Mouse (Mus musculus) embryo, embryonic 11 days (tissue): ENCODE results near the gene Lexm.

ENCODE experiments used
- DNase-seq: peaks from one replicate; pipeline ENCODE4 v3.0.0-alpha.2; 2015

The Lexm gene

DNA sequence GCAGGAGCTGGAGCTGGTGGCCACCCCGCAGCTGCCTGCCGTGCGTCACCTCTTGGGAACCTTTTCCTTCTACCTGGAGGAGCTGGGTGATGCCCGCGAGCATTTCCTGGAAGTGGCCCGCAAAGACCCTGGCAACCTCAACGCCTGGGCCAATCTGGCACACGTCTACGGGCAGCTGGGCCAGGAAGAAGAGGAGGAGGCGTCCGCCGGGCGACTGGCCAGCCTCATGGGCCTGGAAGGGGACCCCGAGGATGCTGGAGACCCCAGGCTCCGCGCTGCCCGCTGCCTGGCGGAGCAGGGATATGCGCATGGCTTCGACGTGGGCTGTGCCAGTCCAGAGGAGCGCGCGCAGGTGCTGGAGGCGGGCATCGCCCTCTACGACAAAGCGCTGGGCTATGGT, 5.7 kb upstream of the Lexm start:
- DNase-seq, result no peak

DNA sequence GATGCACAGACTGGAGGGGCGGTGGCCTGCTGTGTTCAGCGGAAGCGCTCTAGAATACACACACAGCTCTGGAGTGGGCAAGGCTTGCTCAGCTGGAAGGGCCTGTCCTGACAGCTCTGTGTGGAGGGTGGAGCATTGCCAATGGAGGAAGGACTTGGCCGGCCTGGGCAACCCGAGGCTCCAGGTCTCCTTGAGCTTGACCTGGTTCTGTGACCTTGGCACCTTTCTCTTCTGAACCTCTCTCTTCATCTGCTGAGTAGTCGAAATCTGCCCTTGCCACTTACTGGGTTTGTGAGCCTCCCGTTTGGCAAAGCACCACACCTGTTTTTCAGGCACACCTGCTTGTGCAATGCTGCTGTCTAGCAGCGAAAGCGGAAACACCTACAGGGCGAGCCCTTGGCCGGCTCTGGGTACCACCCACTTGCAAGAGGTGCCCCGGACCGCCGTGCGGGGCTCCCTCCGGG, 5.0 kb upstream of the Lexm start, which contains the start of gene Ttc22:
Gene Ttc22, plus strand, starts transcription at position 403 of the 464 bp plus-strand sequence.
- no peak for DNase-seq

DNA sequence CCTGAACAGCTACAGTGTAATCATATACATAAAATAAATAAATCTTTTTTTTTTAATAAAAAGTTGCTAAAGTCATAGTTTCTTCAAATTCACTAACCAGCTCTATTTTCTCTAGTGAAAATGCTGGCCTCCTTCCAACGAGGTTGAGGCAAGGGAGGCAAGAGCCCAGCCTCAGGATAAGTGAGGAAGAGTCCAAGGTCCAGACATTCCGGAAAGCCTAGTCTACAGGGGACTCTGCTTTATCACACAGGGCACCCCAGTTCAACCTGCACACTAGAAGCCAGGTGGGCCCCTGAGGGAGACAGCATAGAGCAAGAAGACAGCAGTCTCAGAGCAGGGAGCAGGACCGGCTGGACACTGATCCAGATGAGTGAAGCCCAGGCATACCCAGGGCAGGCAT, 4.4 kb upstream of the Lexm start:
- DNase-seq, result no peak

DNA sequence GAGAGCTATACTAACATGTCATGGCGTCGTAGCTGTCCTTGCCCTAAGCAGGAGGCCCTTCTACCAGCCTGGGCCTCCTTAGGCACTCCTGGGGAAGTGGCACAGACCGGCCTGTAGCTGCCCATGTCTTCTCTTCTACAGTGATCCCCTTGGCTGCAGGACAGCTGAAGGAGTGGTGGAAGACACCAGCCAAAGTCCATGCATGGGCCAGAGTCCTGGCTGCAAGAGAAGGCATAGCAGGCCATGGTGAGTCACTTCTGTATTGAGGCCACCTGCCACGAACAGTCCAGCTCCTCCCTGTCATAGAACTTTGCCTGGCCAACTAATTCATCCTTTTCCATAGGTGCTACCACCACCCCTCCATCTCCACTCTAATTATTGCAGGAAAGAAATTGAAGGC, 1.9 kb upstream of the Lexm start:
- DNase-seq, result no peak

DNA sequence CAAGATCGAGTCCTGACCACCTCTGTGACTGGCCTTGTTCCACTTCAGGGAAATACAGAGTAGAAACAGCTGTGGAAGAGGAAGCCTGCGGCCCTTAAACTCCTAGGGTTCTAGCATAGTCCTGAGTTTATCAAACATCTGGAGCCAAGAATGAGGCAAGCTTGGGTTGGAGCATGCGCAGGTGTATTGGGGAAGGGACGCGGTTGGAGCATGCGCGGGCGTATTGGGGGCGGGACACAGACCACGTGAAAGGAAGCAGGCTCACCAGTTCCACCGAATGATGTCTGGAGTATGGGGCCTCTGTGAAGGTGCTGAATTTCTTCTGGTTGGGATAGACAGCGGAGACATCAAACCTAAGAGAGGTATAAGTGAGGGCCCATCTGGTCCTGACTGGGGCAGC, 1.4 kb downstream of the Lexm start:
- DNase-seq, result no peak

DNA sequence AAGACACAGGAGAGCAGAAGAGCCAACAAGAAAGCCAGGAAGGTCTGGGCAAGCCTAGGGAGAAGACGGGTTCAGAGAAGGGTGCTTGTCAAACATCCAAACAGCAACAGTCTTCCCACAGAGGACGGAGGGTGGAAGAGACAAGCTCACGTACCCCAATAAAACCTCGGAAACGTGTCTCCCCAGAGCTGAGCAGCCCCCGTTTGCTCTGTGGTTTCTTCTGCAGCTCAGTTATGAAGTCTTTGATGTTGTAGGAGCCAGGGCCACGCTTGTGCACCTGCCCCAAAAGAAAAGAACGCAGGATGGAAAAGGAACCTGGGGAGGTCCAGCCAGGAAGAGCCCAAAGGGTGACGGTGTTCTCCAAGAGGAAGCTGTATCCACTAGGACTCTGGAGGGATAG, 2.2 kb downstream of the Lexm start:
- no peak for DNase-seq

DNA sequence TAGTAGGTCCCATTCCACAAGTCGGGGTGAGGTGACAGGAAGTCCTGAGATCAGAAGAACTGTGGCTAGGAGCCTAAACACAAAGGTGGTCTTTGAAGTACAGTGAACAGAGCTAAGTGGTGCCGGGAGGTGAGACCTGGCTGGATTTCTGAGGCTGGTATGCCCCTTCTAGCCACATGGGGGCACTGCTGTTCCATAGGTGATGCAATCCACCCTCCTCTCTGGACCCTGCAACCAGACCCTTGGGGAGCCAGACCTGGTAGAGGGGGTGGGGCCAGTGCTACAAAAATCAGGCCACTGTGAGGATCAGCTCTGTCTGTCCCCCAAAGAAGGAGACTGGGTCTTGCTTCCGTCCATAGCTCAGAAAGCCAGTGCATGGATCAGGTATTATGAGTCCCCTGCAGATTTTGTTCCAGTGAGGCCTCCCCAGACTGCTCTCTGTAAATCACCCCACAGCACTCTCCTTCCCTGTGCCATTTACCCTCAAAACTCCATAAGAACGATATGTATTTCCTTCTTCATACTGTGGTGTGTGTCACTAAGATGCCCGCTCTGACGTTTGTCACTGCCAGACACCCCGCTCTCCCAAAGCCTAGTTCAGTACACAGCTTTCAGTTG, 2.8 kb downstream of the Lexm start:
- peak; percentile 85 for DNase-seq

DNA sequence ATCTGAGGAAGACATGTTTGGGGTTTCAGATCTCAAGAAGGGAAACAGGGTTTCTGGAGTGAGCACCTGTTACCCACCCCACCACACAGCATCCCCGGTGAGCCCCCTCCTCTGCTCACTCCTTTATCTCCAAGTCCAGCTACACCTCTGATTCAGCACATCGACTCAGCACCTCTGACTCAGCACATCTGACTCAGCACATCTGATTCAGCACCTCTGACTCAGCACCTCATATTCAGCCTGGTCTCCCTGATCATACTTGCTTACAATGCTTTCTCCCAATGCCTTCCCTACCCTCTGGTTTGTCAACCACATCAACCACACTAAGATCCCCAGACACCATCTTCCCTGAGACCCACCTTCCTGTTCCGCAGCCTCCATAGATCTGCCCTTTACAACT, 3.5 kb downstream of the Lexm start:
- DNase-seq, result no peak

DNA sequence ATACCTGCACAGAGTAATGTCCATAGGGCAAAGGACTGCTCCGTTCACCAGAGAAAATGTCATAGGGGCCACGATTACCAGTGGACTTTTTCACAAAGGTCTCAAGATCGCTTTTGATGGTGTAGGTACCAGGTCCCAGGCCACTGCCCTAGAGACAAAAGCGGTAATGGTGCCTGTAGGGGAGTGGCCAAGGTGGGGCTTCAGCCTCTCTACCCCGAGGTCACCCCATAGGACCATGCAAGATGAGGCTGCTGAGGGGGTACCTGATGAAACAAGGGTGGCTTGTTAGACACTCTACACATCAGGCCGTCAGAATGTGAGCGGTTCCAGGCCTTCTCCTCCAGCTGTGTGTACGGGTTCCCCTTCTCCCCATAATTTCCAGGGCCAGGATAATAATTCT, 3.9 kb downstream of the Lexm start:
- DNase-seq, result no peak

DNA sequence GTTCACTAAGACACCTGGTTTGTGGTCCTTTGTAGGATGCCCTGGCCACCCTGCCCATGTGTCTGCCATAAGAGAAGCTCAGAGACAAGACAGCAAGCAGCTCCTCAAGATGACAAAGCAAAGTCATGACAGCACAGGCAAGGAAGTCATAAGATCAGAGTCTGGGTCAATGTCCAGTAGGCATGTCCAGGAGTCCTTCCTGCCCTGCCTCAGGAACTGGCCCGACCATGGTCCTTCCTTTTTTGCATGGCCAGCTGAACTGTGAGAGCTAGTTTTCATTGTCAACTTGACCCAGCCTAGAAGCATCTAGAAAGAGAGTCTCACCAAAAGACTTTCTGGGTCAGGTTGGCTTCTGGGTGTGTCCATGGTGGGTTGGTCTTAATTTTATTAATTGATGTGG, 9.1 kb downstream of the Lexm start:
- DNase-seq, result no peak

DNA sequence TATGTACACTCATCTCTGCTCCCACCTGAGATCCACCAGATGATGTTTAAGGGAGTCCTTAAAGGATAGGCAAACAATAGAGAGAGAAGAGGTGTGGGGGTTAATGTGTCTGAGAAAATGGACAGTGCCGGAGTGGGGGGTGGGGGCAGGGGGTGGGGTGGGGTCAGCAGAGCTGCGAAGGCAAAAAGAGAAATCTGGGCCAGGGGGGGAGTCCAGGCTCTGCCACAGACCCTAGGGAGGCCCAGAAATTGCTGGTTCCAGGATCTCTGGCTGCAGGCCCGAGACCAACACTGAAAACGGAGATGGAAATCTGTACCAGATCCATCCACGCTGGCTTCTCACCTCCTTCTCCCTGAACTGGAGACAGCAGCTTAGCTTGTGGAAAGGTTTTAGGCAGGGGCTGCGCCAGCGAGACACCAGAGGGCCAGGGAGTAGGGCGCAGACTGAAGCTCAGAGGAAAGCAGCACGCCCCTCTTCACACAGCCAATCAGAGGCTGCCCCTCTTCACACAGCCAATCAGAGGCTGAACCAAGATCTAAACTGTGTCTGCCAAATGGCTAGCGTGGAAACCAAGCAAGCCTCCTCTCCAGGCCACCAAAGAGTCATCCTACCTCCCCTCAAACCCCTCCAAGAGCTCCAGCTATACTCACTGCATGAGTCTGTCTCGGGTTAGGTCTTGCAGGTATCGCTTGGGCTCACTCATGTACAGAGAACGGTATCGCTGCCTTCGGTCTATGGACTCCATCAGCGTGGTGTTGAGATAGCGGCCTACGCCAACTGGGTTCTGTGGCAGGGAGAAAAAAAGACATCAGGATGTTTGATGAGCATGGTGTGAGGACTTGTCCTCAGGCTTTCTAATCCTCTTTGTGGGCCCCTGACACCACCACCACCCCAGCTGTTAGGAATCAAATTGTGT, 10.1 kb downstream of the Lexm start:
- peak; percentile 69 for DNase-seq

DNA sequence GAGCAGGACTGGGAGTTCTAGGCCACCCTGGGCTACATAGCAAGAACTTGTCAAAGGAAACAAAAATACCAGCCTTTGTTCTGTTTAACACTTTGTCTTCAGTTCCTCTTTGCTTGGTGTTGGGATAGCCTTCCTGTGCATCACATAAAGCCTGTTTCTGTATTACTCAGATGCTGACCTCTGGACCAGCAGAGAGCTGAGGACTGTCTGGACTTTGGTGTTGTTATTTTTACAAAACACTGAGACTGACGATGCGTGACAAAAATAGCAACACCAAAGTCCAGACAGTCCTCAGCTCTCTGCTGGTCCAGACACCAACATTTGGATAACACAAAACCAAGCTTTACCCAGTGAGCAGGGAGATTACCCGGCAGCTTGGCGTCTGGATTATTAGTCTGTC, 16.3 kb downstream of the Lexm start:
- DNase-seq, result no peak

DNA sequence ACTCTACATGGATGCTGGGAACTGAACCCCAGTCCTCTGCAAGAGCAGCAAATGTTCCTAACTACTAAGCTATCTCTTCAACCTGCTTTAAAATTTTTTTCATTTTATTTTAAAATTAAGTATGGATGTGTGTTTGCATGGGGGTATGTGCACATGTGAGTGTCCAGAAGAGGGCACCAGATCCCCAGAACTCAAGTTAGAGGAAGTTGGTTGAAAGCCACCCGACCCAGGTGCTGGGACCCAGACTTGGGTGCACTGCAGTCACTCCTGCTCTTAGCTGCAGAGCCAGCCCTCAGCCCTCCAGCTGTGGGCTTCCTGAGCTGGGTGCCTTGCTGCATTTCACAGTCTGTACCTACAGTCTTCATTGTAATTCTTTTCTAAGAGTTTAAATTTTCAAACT, 17.6 kb downstream of the Lexm start:
- no peak for DNase-seq

DNA sequence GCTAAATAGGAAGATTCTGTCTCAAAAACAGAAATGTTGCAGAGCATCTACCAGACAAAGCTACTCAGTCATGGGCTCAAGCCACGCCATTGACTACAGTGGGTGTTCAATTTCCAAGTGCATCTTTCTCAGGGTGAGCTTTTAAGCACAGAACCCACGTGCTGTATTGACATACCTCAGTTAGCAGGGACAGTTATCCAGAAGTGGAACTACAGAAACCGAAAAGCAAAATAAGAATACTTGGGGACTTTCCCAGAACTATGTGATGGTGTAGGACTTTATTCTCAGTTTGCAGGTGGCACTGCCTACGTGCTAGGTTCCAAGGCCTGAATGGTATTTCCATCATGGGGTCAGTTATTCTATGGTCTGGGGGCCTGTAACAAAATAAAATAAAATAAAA, 19.3 kb downstream of the Lexm start:
- no peak for DNase-seq

DNA sequence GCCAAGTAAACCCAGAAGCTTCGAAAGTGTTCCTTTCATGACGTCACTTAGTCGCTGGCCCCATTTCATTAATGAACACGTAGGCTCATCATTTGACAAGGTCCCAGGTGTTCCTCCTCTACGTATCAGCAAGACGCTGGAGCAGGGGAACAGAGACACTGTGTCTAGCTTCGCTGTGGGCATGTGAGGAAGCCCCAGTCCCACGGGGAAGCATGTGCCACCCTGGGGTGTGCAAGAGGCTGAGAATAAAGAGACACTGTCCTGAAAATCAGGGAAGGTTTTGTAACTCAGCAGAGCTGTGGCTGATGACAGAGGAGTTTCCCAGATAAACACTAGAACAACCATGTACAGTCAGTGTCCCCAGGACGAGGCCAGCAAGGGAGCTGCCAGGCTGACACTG, 20.0 kb downstream of the Lexm start:
- no peak for DNase-seq

DNA sequence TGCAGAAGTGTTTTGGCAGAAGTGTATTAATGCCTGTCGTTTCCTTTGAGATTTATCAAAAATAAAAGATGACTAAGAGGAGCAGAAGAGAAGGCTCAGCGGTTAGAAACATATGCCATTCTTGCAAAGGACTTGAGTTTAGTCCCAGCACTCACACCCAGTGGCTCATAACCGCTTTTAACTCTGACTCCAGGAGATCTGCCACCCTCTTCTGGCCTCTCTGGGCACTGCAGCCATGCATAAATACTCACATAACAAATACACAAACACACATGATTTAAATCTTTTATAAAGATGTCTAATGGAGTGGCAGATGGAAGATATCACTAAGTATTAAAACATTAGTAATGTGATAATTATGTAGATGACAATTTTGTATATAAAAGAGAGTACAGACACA, 20.8 kb downstream of the Lexm start:
- DNase-seq, result no peak

DNA sequence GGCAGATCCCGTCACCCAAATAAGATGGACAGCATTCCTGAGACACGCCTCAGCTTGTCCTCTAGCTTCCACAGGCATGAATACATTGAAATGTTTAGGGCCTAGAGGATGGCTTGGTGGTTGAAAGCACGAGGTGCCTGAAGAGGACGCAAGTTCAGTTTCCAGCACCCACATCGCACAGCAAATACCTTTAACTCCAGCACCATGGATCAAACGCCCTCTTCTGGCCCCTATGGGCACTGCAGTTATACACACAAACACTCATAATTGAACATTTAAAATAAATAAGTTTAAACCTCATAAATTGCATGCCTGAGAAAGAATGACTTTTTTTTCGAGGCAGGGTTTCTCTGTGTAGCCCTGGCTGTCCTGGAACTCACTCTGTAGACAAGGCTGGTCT, 23.4 kb downstream of the Lexm start:
- no peak for DNase-seq

DNA sequence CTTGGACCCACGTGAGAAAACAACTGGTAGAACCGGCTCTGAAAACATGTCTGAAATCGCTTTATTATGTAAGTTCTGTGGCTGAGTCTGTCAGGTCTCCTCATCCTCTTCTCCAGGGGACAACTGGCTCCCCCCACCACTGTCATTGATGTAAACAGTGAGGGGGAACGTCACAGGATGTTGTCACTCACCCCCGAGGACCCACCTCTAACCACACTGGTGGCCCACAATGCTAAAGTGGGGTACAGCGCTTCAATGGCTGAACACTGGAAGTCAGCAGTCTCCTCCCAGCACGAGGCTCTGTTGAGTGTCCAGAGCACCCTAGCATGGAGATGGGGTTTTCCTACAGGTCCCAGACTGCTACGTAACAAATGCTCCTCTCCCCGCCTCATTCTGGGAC, 26.2 kb downstream of the Lexm start:
- DNase-seq, result no peak

DNA sequence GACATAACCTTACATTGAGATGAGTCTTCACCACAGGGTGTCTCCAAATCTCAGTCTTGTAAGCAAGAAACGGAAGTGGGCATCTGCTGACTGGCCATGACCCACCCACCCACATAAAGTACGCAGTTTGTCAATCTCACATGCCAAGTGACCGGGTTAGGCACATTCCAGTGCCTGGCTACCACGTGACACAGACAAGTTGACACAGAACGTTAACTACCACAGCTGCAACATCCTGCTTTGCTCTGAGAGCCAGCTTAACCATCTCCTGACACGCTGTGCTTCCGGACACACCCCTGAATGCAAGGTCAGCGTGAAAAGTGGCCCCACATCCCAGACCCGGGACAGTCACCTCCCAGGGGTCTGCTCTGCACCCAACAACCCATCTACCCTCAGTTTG, 26.9 kb downstream of the Lexm start:
- no peak for DNase-seq

DNA sequence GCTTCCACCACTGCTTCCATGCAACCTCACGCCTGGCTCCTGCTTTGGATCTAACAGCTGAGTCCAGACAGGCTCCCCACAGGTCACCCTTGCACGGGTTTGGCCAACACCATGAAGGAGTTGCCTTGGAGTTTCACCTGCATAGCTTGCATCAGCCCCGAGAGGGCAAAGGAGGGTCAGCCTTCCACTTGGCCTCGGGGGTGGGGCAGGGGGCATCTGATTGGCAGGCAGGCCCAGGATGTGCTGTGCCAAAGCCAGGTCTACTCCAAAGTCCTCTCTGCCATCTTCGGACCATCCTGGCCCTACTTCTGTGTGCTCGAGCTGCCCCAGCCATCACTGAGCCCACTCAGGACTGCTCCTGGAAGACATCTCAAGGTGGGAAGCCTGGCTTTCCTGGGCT, 30.0 kb downstream of the Lexm start:
- DNase-seq, result no peak

DNA sequence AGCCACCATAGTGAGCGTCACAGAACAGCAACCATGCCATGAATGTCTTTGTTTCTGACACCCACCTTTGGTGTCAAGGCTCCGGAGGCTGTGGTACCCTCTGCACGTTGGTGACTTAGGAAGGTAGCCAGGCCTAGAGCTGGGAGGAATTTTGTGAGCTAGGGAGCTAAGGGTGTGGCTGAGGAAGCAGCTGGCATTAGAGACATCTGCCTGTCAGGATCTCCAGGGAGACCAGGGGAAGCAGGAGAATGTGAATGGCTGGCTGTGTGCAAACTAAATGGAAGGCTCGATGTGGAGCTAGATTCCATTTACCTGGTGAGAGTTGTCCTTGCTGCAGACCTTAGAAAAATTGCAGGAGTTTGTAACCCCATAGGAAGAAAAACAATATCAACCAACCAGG, 32.4 kb downstream of the Lexm start:
- DNase-seq, result no peak

DNA sequence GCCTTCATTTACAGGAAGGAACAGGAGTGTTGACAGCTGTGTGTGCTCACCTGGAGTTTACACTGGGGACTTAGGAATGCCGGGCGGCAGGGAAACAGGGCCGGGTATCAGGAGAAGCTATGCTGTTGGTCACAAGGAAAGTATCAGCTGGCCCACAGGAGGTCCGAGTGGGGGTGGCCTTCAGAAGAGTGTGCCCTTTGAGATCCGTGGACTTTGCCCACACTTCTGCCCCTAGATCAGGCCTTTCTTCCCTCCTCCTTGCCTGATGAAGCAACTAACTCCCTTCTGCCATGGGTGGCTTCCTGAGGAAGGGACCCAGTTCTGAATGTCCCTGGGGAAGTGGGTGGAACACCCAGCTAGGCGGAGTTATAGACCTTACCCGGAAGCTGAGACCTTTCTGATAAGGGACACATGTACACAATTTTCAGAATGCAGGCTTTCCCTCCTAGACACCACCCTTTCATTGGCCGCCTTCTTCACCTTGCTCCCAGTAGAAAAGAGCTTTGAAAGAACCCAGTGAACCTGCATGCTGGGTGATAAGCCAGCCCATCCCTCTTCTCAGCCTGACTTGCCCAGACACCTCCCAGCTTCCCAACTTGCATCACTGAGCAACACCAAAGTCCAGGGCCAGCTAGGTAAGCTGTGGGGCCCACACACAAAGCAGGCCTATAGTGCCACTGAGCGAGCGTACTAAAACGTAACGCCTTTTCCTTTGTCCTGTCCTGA, 34.5 kb downstream of the Lexm start:
- no peak for DNase-seq

DNA sequence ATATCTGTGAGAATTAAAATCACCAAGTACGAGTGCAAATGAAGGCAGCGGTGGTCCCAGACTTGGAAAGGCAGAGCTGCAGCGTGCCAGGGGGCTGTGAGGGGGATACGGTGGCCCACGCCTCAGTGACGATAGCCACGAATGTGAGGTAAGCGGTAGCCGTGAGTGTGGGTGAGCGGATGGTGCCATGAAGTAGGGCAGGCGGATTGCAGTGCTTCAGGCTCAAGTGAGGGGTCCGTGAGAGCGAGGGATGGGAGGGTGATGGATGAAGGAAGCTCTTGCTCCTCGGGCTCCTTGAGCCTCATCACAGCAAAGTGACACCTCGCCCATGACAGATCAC, 35.2 kb downstream of the Lexm start:
- DNase-seq, result no peak
